Mouse (Mus musculus) stomach, postnatal 0 days (tissue): ENCODE data around the gene Ttc6. TPM values are rescaled to one million over a fixed set of nuclear protein-coding genes. Genes with fewer than 3 reads are reported as not detected.
A peak's percentile ranks its signal among the peaks of the same experiment; 100 is the strongest.

Source experiments
- ATAC-seq: fragments of 200-750 bp; cut with Nextera tagmentation; 2 replicates; pipeline ENCODE4 v1.8.0; 2017; ENCODE audit not compliant: low FRiP score, low TSS enrichment
- DNase-seq: peaks from one replicate; pipeline ENCODE4 v3.0.0-alpha.2; 2016; ENCODE audit warnings: low spot score
- H3K27ac ChIP-seq: fragments of 300-500 bp; sonication (generic); replicated peaks from 2 replicates; pipeline ENCODE4 v1.5.1; 2014; ENCODE audit warnings: mild to moderate bottlenecking, control low read depth
- H3K27me3 ChIP-seq: fragments of 300-500 bp; sonication (generic); 2 replicates; pipeline ENCODE4 v1.6.1; 2014; ENCODE audit warnings: low read length; ENCODE audit not compliant: control insufficient read depth, insufficient read depth
- H3K36me3 ChIP-seq: fragments of 300-500 bp; sonication (generic); 2 replicates; pipeline ENCODE4 v1.6.1; 2014; ENCODE audit warnings: low read length, mixed read lengths; ENCODE audit not compliant: control insufficient read depth, insufficient read depth
- H3K4me1 ChIP-seq: fragments of 300-500 bp; sonication (generic); replicated peaks from 2 replicates; pipeline ENCODE4 v1.6.1; 2014; ENCODE audit warnings: antibody characterized with exemption; ENCODE audit not compliant: control insufficient read depth, insufficient read depth
- H3K4me2 ChIP-seq: fragments of 300-500 bp; sonication (generic); replicated peaks from 2 replicates; pipeline ENCODE4 v1.6.1; 2014; ENCODE audit warnings: low read depth, mild to moderate bottlenecking, control low read depth, moderate library complexity
- H3K4me3 ChIP-seq: fragments of 300-500 bp; sonication (generic); 2 replicates; pipeline ENCODE4 v1.5.1; 2014; ENCODE audit warnings: low read depth, low read length, control low read depth
- H3K9ac ChIP-seq: fragments of 300-500 bp; sonication (generic); 2 replicates; pipeline ENCODE4 v1.6.1; 2014; ENCODE audit warnings: mild to moderate bottlenecking, low read length, control low read depth, mixed read lengths
- H3K9me3 ChIP-seq: fragments of 300-500 bp; sonication (generic); 2 replicates; pipeline ENCODE4 v1.6.1; 2016; ENCODE audit warnings: low read length; ENCODE audit not compliant: control insufficient read depth
- CTCF ChIP-seq: IDR thresholded peaks from 2 replicates; pipeline ENCODE4 v1.5.1; 2016; ENCODE audit warnings: antibody characterized with exemption, low read depth, mild to moderate bottlenecking, moderate library complexity
- EP300 ChIP-seq: optimal IDR thresholded peaks from 2 replicates; pipeline ENCODE3; 2016; ENCODE audit warnings: antibody characterized with exemption
- WGBS: fragments of 180-500 bp; shearing (Covaris S2); extraction: QIAGEN DNeasy Blood & Tissue Kit; methylation state at CpG from one replicate; pipeline ENCODE4 v1.1.7; 2014; 5-methylcytosine and 5-hydroxymethylcytosine counted together
- polyA plus RNA-seq: library from polyadenylated mRNA; unstranded; fragments of >200 nt; fragmentation: Nextera tagmentation; extraction: Ambion mirVana; gene quantifications from 2 replicates; pipeline ENCODE4 v1.2.1, GENCODE M21; 2015

Ttc6 gene
- polyA plus RNA-seq, 1 experiment from 2014 or later, result 3.5 TPM

- Histone ChIP-seq H3K36me3 (no peaks in the 10 kb centered on the region; the same call in 1 of the 2 replicates), H3K27me3 (peaks cover 8% of the 10 kb centered on the region; the same call in 1 of the 2 replicates), H3K9me3 (no peaks in the 10 kb centered on the region), H3K27ac (peak overlapping the region; percentile 92), H3K4me1 (no peaks in the 10 kb centered on the region), H3K4me3 (peak overlapping the region; percentile 44), H3K9ac (peak overlapping the region; percentile 73), H3K4me2 (peak overlapping the region; percentile 69)
- peak; percentile 67 for DNase-seq
- TF ChIP-seq EP300 (no peak), CTCF (no peak)
- under 1% methylated on average over 63 of the region's 63 CpGs for WGBS
- no peak for ATAC-seq
Measured at GRCm38 (mm10) chr12:57538588-57539550, 25.0 kb upstream of the Ttc6 start.

- H3K9ac ChIP-seq, result peak overlapping the region; percentile 73
- H3K27ac ChIP-seq, result peak overlapping the region; percentile 92
Measured at GRCm38 (mm10) chr12:57539551-57539985, 24.3 kb upstream of the Ttc6 start.

DNA sequence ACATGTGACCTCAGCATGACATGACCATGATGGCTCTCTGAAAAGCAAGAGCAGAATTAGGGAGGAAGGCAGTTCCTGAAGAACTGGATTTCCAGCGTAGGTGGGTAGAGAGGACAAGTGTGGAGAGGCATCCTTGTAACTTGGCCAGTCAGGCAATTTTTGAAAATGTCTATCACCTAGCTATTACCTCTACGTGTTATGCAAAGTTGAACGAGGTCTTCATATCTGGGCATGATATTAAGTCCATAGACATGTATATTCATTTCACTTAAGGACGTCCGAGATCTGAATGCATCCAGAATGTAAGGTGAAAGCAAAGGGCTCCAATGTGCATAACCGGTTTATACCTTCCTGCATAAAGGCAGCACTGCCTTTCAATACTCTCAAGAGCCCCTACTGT is 22.8 kb upstream of the Ttc6 start:
- no peak for DNase-seq
- Histone ChIP-seq H3K9ac (peak overlapping the region; percentile 2; the same call in 1 of the 2 replicates), H3K27me3 (peaks cover 8% of the 10 kb centered on the region; the same call in 1 of the 2 replicates)

More at GRCm38 (mm10) chr12:57539551-57539985, 24.3 kb upstream of the Ttc6 start:
- H3K27me3 ChIP-seq, result peaks cover 8% of the 10 kb centered on the region; the same call in 1 of the 2 replicates
- peak overlapping the region; percentile 69 for H3K4me2 ChIP-seq
- no peaks in the 10 kb centered on the region; the same call in 1 of the 2 replicates for H3K36me3 ChIP-seq
- DNase-seq, result peak; percentile 53
- peak overlapping the region; percentile 44 for H3K4me3 ChIP-seq
- ATAC-seq, result no peak
- TF ChIP-seq EP300 (no peak), CTCF (no peak)
- H3K4me1 ChIP-seq, result no peaks in the 10 kb centered on the region
- 6% methylated on average over 10 of the region's 10 CpGs for whole genome bisulfite sequencing
- no peaks in the 10 kb centered on the region for H3K9me3 ChIP-seq

DNA sequence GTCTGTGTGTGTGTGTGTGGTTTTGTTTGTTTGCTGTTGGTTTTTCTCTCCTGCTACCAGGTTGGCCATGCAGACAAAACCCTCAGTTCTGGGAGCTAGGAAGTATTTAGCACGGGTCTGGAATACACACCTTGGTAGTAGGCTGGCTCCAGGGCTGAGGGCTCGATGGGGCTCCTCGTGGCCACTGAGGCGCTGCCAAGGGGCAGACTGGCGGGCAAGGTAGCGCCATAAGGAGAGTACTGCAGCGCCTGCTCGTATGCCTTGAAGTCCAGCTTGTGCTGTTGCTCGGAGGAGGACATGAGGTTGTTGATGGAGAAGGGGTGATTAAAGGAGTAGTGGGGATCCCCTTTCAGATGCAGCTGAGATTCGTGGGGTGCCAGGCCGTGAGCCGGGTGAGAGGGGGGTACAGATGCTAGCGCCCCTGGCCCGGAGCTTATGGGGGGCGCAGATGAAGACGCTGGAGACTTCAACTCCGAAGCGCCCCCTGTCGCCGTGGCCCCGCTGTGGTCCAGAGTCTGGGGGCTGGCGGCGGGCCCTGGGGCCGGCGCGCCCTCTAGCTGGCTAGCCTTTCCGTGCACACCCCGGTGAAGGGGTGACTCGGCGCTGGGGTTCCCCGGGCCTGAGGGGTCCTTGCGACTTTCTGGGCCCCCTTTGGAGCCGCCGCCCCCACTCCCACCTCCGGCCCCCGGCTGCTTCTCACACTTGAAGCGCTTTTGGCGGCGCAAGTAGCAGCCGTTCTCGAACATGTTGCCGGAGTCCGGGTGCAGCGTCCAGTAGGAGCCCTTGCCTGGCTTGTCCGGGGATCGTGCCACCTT is 21.8 kb upstream of the Ttc6 start:
- ATAC-seq (no peak), DNase-seq (peak; percentile 77)
- TF ChIP-seq CTCF, result peak; percentile 62
- no peak for TF ChIP-seq EP300
- peaks cover 8% of the 10 kb centered on the region; the same call in 1 of the 2 replicates for H3K27me3 ChIP-seq
- H3K4me2 ChIP-seq, result peak overlapping the region; percentile 60
- H3K9ac ChIP-seq, result peak overlapping the region; percentile 72
- no peaks in the 10 kb centered on the region for H3K9me3 ChIP-seq
- WGBS, result 3% methylated on average over 37 of the region's 46 CpGs
- no peaks in the 10 kb centered on the region for H3K4me1 ChIP-seq
- H3K27ac ChIP-seq, result peak overlapping the region; percentile 80
- peak overlapping the region; percentile 52 for H3K4me3 ChIP-seq
- no peaks in the 10 kb centered on the region; the same call in 1 of the 2 replicates for H3K36me3 ChIP-seq

More for the DNA sequence above, 22.8 kb upstream of the Ttc6 start:
- Histone ChIP-seq H3K36me3 (no peaks in the 10 kb centered on the region; the same call in 1 of the 2 replicates), H3K4me1 (no peaks in the 10 kb centered on the region), H3K9me3 (no peaks in the 10 kb centered on the region), H3K27ac (peak overlapping the region; percentile 49), H3K4me2 (peak overlapping the region; percentile 60), H3K4me3 (peak overlapping the region; percentile 52)
- no peak for ATAC-seq
- no peak for TF ChIP-seq CTCF
- TF ChIP-seq EP300, result no peak
- 8% methylated on average over 6 of the region's 6 CpGs for WGBS

GRCm38 (mm10) chr12:57542746-57543626 is 20.9 kb upstream of the Ttc6 start:
- no peaks in the 10 kb centered on the region; the same call in 1 of the 2 replicates for H3K36me3 ChIP-seq
- H3K4me3 ChIP-seq, result peak overlapping the region; percentile 52
- ATAC-seq, result no peak
- H3K9me3 ChIP-seq, result no peaks in the 10 kb centered on the region
- TF ChIP-seq CTCF (no peak), EP300 (no peak)
- peaks cover 8% of the 10 kb centered on the region; the same call in 1 of the 2 replicates for H3K27me3 ChIP-seq
- H3K27ac ChIP-seq, result peak overlapping the region; percentile 80
- WGBS, result 2% methylated on average over 62 of the region's 63 CpGs
- peak overlapping the region; percentile 60 for H3K4me2 ChIP-seq
- DNase-seq, result peak; percentile 61
- H3K9ac ChIP-seq, result peak overlapping the region; percentile 72
- no peaks in the 10 kb centered on the region for H3K4me1 ChIP-seq
